Mouse (Mus musculus): ENCODE measurements around the gene Cab39l. TPM values are rescaled to one million over a fixed set of nuclear protein-coding genes. Genes with fewer than 3 reads are reported as not detected.
A peak's percentile ranks its signal among the peaks of the same experiment; 100 is the strongest.
"Not testable (repeated sequence)": the region's sequence is repeated elsewhere in the genome, so short reads cannot be mapped to it uniquely, and the experiment has no call there.

The Cab39l gene
- total RNA-seq, 2 experiments from 2014 or later, result 16.8 to 17.9 TPM

- no peak for DNase-seq
Observed at GRCm38 (mm10) chr14:59576385-59576784, 135.6 kb downstream of the Cab39l start.

- no peak for DNase-seq
Observed at GRCm38 (mm10) chr14:59590614-59591013, 149.8 kb downstream of the Cab39l start.

GRCm38 (mm10) chr14:59591901-59592300, 151.1 kb downstream of the Cab39l start:
- no peak for DNase-seq

GRCm38 (mm10) chr14:59592593-59592992, 151.8 kb downstream of the Cab39l start:
- DNase-seq, result no peak

GRCm38 (mm10) chr14:59594988-59595387, 154.2 kb downstream of the Cab39l start:
- DNase-seq, result no peak

GRCm38 (mm10) chr14:59597398-59598259, 156.9 kb downstream of the Cab39l start, which contains the start of gene Cdadc1:
Gene Cdadc1 (minus strand): TSS chr14:59597959.
- peak; percentile 92 for DNase-seq

GRCm38 (mm10) chr14:59598260-59598627, 157.5 kb downstream of the Cab39l start:
- DNase-seq, result no peak

- DNase-seq, result no peak
Observed at GRCm38 (mm10) chr14:59604002-59604645, 163.4 kb downstream of the Cab39l start.

- no peak for DNase-seq
Observed at GRCm38 (mm10) chr14:59605671-59606353, 165.0 kb downstream of the Cab39l start.

- DNase-seq, result no peak
Observed at GRCm38 (mm10) chr14:59607021-59607420, 166.2 kb downstream of the Cab39l start.

- no peak for DNase-seq
Observed at GRCm38 (mm10) chr14:59612920-59613625, 172.3 kb downstream of the Cab39l start.

GRCm38 (mm10) chr14:59614149-59614548, 173.4 kb downstream of the Cab39l start:
- DNase-seq, result not testable (repeated sequence)

- DNase-seq, result no peak
Observed at GRCm38 (mm10) chr14:59616802-59617201, 176.0 kb downstream of the Cab39l start.

- DNase-seq, result peak; percentile 34
Observed at GRCm38 (mm10) chr14:59624326-59624885, 183.6 kb downstream of the Cab39l start.

GRCm38 (mm10) chr14:59625158-59625805, 184.5 kb downstream of the Cab39l start, which contains the start of gene Shisa2:
Gene Shisa2 (plus strand): TSS chr14:59625308.
- DNase-seq, result peak; percentile 78

- peak; percentile 46 for DNase-seq
Observed at GRCm38 (mm10) chr14:59625806-59626364, 185.1 kb downstream of the Cab39l start.

- DNase-seq, result no peak
Observed at GRCm38 (mm10) chr14:59626711-59627110, 185.9 kb downstream of the Cab39l start.

- no peak for DNase-seq
Observed at GRCm38 (mm10) chr14:59627142-59627680, 186.4 kb downstream of the Cab39l start.

- peak; percentile 34 for DNase-seq
Observed at GRCm38 (mm10) chr14:59627823-59628222, 187.1 kb downstream of the Cab39l start.

GRCm38 (mm10) chr14:59629308-59629707, 188.5 kb downstream of the Cab39l start:
- DNase-seq, result no peak
